Mouse (Mus musculus) T-helper 17 cell (primary cell): ENCODE data around the gene Fam162a.
"Not testable (repeated sequence)": the region's sequence is repeated elsewhere in the genome, so short reads cannot be mapped to it uniquely, and the experiment has no call there.

ENCODE experiments used
- in situ Hi-C, 2 experiments: fragments of 300-600 bp; cut with MboI, MseI; formaldehyde crosslinking; loops; 1 replicate in 1 of 2; 2 replicates in 1 of 2; pipeline ENCODE4 v1.15.1; 2025; ENCODE audit warnings: high pct_unique_total_duplicates in 2 of 2

Gene Fam162a

DNA sequence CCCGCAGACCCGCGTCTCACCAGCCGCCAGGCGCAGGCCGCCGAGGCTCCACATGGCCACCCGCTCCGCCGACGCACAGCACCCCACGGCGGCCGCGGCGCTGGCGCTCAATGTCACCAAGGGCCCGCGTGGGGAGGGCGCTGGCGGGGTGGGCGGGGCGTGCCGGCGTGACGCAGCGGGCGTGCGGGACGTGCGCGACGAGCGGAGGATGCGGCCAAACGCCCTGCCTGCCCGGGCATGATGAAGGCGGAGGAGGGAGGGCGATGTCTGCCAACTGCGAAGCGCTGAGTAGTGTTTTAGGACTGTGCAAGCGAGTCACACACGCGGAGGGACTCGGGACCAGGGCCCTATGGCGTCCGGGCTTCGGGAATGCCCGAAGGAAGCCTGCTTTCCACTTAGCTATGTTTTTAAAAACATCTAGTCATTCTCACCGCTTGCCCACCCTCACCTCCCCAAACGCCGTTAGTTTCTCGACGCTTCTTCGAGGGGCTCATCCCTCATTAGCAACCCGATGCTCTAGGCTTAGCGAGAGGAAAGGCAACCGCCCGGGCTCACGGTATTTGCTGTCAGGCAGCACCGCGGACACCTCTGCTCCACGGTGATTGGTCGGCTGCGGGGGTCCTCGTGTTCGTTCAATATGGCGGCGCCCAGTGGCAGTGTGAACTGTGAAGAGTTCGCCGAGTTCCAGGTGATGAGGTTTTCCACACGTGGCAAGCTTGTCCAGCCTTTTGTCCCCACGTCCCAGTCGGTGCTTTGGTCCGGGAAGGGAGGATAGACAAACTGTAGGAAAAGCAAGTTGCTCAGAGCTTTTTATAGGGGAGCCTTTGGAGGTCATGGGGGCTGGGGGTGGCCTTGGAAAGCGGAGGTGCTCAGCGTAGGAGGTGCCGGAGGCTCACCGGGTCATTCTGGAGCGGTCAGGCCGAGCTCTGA is at the start of gene Fam162a, which contains the start of gene Ccdc58:
Gene Fam162a, minus strand, starts transcription at position 145 of the 930 bp plus-strand sequence.
Gene Ccdc58, plus strand, starts transcription at position 236 of the 930 bp plus-strand sequence.
- in situ Hi-C loops = loop anchor here in 1 of 2 experiments (10.0 kb wide), 1 partner anchor 553 kb away; no protein-coding TSS in a partner anchor

DNA sequence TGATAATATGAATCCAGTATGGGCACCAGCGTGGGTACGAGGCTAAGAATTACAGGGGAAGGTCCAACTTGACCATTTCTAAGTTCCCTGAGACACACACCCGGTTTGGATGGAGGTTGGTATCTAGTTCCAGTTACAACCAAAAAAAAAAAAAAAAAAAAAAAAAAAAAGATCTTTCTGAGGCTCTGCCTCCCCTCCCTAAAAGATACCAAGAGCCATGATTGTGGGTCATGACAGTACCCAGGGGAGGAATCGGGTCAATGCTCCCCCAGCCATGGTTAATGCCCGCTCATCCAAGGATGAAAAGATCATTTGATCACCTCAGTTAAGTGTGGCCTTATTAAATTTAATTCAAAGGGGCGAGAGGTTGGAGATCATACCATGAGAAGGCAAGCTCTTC is 44.4 kb upstream of the Fam162a start:
- in situ Hi-C loops = not testable (repeated sequence)

DNA sequence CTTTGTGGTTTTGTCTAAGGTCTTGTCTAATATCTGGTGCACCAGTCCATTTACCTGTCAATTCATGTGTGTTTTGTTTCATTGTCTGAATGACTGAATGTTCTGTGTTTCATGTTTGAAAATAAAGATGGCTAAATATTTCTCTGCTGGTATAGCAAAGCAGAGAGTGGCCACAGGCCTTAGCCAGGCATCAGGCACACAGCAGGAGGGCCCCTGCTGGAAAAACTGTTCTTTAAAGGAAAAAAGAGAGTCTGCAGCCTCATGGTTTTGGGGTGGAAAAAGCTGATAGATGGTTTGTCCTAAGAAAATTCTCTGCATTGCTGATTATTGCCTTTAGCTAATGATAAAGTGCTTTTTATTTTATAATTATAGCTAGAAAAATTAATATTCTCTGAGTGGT is 40.1 kb upstream of the Fam162a start:
- in situ Hi-C loops = not testable (repeated sequence)

DNA sequence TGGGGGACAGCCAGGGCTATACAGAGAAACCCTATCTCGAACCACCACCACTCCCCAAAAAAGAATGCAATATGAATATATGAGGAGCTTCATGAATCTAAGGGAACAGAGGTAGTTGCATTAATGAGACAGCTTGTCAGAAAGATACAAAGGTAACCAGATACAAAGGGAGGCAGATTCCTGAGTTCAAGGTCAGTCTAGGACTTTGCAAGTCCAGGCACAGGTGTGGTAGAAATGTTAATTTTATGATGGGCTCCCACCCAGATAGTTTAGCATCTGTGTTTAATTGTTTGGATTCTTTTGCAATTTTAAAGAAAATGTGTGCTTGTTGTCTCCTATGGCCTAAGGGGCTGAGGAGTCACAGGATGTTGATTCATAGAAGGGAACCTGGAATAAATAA is 30.8 kb upstream of the Fam162a start:
- in situ Hi-C loops = no loop called here

DNA sequence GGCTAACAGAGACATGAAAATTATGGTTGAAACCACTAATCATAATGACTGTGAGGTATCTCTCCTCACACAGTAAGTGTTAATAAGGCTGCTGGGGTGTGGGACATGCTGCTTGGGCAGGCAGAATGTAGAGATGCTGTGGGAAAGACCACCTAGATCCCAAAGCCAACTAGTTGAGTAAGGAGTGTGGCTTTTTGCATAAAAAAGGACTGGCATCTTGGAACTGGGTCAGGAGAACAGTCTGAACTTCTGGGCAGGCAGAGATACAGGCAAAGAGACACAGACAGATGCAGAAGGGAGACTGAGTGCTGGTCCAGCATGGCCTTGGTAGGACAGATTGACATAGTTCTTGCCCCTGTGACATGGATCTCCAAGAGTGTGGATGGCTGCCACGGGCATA is 30.1 kb upstream of the Fam162a start:
- in situ Hi-C loops = no loop called here

DNA sequence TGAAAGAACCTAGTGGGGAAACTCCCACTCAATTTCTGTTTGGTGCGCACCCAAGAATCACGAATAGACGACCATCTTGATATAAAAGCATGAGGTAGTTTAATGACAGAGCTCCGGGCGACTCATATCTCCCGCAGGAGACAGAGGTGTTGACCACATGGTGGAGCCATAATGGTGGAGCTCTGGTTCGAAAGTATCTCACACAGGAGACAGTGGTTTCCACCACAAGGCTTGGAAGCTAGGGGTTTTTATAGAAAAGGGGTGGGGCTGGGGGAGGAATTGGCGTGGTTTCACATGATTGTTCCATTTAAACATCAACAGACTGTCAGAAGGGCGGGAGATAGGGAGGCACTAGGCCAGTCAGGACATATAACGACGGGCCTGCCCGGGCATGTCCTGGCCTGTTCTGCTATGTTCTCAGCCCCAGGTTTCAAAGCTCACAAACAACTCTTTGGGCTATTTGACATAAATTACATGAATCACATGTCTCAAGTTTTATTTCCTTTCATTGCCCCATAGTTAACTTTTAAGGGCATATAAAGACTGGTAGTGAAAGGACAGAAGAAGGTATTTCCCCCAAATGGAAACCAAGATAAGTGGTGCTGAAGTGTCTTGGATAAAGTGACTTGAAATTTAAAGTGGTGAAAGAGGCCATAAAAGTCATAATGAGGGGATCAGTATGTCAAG is 26.6 kb upstream of the Fam162a start:
- in situ Hi-C loops = not testable (repeated sequence)

DNA sequence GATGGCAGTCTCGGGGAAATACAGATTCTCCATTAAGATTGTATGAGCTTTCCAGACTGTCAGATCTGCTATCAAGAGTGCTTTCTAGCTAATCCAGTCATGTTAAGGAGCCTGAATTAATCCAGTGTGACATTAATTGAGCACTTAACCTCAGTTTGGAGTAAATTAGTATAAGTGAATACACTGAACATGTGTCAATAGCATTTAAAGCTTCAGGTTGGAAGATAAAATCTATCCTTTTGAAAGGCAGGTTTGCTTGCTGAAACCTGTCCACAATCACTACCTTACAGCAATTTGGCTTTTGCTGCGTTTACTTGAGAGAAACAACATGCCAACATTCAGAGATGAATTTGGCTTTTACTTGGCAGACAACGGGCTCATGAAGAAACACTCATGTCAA is 22.7 kb upstream of the Fam162a start:
- in situ Hi-C loops = no loop called here

DNA sequence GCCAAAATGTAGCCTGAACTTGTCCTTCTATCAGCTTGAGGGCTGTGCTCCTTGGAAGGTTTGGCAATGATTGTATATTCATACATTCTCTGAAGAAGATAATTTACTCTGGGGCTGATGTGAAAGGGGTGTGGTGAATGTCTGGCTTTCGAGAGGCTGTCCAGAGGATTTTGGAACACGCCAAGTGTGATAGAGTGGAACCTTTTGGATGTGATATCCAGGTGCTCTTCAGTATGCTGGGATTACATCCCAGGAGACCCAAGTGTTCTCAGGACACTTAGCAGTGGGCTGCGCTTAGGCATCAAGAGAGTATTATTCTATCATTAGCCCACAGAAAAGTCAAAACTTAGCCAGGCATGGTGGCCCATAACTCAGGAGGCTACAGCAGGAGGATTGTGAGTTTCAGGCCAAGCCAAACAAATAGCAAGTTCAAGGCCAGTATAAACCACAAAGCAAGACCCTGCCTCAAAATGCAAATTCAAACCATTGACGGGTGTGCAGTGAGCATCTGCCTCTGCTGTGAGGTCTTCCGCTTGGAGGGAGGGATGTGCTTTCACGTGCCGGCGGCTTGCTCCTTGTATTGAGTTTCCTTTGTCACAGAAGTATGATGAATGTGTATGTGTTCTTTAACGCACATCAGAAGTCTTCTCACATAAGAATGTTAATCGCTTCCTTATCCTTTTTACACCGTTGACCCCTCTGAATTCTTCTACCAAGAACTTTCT is 19.6 kb upstream of the Fam162a start:
- in situ Hi-C loops = no loop called here

DNA sequence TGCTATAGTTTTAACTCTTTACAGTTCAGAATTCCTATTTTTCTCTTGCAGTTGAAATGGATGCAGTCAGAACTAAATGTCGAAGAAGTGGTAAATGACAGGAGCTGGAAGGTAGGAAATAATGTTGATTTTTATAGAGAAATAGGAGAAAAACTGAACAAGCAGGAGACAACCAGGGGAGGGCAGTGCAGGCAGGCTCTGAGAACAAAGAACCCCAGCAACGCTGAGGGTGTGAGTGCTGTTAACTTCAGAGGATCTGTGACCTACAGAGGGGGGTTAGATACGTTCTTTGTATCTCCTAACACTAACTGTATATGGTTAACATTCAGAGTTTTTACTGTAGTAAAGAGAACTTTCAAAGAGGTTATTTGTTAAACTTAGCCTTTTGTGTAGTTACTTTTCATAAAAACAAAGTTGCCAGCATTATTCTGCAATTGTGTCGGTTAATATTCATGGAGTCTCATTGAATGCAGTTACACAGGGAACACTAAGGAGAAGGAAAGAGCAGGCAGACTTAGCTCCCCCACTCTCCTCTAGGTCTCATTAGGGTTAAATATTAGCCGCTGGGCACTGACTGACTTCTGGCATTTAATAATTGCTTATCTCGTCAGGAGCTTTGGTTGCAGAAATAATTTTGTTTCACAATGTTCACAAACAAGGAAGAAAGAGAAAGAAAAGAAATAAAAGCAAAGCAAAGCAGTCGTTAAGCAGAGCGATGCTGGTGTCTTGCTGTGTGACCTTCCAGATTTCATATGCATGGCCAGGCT is 18.6 kb upstream of the Fam162a start:
- in situ Hi-C loops = loop anchor here in 1 of 2 experiments (5.0 kb wide), 1 partner anchor 732 kb away; no protein-coding TSS in a partner anchor

DNA sequence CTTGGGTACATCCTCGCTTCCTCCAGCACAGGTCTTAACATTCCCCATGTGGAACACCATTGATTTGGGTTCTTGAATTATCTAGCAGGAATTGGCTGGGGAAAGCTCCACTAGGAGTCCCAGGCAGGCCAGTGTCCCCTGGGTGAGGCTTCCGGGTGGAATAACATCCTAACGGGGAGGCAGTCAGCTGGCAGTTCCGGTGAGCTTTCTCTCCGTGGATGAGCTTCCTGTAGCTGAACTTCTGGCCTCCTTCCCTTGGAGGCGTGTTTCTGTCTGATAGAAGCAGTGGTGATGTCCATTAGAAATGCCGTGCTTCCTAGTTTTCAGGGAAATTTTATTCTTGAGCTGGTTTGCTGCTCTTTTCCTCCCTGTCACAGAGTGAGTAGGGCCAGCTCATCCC is 17.7 kb upstream of the Fam162a start:
- in situ Hi-C loops = loop anchor here in 1 of 2 experiments (5.0 kb wide), 1 partner anchor 733 kb away; no protein-coding TSS in a partner anchor

DNA sequence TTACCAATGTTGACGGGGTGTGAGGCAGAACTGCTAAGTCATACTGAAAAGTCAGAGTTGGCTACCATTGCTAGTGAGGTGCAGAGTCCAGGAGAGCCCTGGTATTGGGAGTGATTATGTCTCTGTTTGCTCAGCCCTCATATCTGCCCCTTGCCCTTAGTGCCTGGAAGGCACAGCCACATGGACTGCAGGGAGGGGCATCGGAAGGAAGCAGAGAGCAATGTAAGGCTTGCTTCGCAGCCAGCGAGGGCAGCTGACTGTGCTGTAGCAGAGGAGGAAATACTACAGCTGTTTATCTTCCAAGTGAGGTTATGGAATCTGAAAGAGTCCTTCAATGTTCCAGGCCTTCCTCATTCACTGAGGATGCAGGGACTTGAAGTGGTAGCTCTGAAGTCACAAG is 16.5 kb upstream of the Fam162a start:
- in situ Hi-C loops = loop anchor here in 1 of 2 experiments (5.0 kb wide), 1 partner anchor 734 kb away; no protein-coding TSS in a partner anchor

DNA sequence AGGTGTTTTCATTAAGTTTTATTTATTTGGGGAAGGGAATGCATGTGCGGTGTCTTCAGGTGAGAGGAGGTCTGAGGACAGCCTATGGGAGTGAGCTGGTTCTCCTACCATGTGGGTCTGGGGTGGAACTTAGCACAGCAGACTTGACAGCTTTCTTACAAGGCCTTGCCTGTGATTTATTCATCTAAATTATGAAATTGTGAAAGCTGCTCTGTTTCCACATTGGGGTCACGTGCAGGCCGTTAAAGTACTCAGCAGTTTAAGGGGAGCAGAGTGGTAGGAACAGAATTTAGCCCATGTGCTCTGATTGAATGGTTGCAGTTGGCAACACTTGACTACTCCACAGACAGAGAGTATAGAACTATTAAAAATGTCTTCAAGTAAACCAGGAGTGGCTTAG is 8.5 kb upstream of the Fam162a start:
- in situ Hi-C loops = loop anchor here in 1 of 2 experiments (10.0 kb wide), 1 partner anchor 545 kb away; no protein-coding TSS in a partner anchor

DNA sequence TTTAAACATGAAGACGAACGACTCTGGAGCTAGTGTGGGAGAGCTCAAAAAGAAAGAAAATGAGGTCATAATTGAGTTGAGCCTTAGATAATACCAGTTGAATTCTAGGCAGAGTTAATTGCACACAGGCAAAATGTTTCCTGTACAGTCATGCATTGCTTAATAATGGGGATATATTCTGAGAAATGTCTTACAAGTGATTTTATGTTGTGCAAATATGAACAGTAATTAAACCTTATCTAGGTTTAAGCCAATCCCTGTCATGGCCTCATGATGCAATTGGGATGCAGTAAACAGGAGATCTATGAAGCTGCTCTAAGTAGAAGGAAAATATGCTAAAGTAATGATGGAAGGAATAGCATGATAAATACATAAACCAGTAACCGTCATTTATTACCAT is 3.4 kb upstream of the Fam162a start:
- in situ Hi-C loops = loop anchor here in 1 of 2 experiments (10.0 kb wide), 1 partner anchor 550 kb away; no protein-coding TSS in a partner anchor

DNA sequence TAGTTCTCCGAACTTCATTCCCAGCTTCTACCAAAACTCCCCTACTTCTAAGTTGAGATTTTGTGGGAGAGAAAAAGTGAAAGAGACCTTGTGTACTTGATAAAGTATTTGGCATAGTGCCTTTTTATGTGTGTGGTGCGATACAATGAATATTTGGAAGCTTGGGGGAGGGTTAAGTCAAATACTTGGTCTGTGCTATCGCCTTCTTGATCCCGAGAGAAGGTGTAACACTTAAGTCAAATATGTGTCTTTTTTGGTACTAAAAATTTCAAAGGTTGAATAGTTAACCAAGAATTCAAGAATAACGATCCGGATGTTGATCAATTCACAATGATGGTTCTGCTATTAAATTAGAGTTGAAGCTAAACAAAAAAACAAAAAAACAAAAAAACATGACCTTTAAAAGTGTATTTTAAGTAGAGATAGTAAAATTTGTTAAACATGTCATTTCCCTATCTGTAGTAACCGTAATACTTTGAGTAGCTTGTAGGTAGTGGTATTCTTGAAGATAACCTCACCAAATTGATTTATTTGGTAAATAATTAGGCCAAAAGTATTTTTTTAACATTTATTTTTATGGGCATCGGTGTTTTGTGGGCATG is 1.1 kb upstream of the Fam162a start:
- in situ Hi-C loops = loop anchor here in 1 of 2 experiments (10.0 kb wide), 1 partner anchor 552 kb away; no protein-coding TSS in a partner anchor

DNA sequence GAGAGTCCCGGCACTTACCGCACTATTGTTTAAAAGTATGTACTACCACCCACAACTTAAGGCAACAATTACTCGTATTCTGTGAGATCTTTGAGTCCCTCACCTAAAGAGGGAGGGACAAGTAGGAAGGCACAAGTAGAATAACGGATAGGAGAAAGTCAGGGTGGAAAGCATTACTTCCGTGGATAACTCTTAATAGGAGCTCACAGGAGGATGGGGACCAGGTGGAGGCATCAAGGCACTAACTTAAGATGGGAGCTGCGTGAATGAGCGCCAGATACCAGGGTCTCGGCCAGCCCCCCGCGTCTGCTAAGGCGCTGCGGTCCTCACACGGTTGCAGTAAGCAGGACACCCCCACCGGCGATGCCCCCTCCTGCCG is 334 bp downstream of the Fam162a start:
- in situ Hi-C loops = loop anchor here in 1 of 2 experiments (10.0 kb wide), 1 partner anchor 554 kb away; no protein-coding TSS in a partner anchor

DNA sequence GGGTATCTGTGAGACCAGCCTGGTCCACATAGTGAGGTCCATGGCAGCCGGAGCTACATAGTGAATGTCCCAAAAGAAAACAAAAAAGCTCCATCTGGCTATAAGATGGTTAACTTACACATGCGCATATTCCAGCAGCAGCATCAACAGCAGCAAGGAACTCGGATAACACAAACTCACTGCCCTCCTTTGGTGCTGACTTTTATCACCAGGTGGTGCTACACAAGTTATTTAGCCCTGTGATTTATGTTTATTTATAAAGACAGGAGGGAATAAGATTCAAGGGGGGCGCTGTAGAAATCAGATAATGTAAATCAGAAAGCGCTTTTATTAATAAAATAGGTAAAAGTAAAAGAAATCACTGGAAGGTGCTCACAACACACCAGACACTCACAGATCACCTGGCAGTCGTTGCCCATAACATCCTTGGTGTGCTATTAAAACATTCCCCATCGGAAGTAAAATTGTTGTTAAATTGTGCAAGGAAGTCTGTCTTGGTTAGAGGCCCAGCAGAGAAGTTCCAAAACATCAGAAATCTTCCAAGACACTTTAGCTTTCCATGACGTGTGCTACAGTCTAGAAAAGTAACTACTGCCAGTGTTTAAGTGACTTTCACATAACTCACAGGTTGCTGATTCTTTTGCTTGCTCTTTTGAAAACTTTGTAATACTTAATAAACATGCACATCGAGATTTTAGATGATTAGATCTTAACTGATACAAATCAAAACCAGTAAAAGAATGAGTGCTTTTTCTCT is 1.4 kb downstream of the Fam162a start:
- in situ Hi-C loops = loop anchor here in 1 of 2 experiments (10.0 kb wide), 1 partner anchor 555 kb away; no protein-coding TSS in a partner anchor

DNA sequence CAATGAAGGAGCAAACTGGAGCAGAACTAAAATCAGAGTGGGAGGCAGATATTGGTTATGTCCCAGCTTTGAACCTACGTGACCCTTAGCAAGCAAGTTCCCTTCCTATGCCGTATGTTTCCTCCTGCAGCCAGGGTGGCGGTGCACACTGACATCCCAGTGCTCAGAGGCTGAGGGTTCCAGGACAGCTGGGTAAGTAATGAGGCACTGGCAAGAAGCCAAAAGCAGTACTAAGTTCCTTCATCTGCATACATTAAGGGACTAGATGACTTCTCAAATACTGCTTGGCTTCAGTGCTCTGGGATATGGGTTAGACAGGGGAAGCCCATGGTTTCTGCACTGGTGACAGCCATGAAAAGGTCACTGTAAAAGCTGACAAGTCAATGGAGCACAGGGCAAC is 3.0 kb downstream of the Fam162a start:
- in situ Hi-C loops = no loop called here

DNA sequence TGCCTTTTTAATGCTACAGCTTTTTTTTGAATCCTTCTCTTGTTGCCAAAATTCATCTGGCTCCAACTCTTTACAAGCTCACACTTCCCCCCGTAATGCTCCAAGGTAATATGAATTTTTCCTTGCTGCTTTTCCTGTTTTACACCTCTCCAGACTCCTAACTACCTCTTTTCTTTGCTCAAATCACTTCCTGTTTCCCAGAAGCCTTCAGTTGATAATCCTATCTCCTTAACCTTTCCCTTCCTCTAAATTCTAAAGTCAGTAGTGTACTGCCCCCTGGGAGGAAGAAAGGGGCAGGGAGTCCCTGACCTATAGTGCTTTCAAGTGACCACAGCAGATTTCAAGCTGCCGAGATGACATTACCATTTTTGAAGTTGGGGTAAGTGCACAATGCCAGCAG is 3.7 kb downstream of the Fam162a start:
- in situ Hi-C loops = no loop called here

DNA sequence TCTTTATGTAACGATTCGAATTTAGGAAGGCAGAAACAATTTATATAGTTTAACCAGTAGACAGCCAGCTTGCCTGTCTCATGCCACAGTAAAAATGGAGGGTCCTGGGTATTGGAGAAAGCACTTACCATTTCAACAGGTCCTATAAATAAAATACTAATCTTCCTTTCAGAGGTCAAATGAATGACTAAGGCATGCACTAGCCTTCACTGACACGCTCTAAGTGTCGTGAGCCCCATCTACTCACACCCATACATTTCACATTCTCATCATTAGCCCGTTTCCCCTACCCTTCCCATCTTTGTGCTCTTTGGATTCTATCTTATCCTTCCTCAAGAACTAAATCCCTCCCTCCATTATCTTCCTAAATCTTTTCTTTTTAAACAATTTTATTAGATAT is 6.5 kb downstream of the Fam162a start:
- in situ Hi-C loops = no loop called here
